Mouse (Mus musculus) heart, embryonic 10.5 days (tissue): ENCODE data around the gene Slc22a13. TPM values are rescaled to one million over a fixed set of nuclear protein-coding genes. Genes with fewer than 3 reads are reported as not detected.

Experiments used
- DNase-seq: peaks from one replicate; pipeline ENCODE4 v3.0.0-alpha.2; 2017; ENCODE audit warnings: low spot score
- H3K27ac ChIP-seq: fragments of 300-500 bp; sonication (generic); 2 replicates; pipeline ENCODE4 v1.5.1; 2016; ENCODE audit warnings: mild to moderate bottlenecking
- H3K27me3 ChIP-seq: fragments of 300-500 bp; sonication (generic); 2 replicates; pipeline ENCODE4 v1.6.1; 2016; ENCODE audit warnings: mild to moderate bottlenecking; ENCODE audit not compliant: poor library complexity, insufficient read depth, severe bottlenecking
- H3K36me3 ChIP-seq: fragments of 300-500 bp; sonication (generic); 2 replicates; pipeline ENCODE4 v1.6.1; 2016; ENCODE audit warnings: mild to moderate bottlenecking, moderate library complexity
- H3K4me1 ChIP-seq: fragments of 300-500 bp; sonication (generic); 2 replicates; pipeline ENCODE4 v1.6.1; 2016; ENCODE audit warnings: mild to moderate bottlenecking
- H3K4me3 ChIP-seq: fragments of 300-500 bp; sonication (generic); 2 replicates; pipeline ENCODE4 v1.5.1; 2016; ENCODE audit warnings: mild to moderate bottlenecking, moderate library complexity
- H3K9me3 ChIP-seq: fragments of 300-500 bp; sonication (generic); 2 replicates; pipeline ENCODE4 v1.6.1; 2016; ENCODE audit warnings: mild to moderate bottlenecking, moderate library complexity
- WGBS: fragments of 180-500 bp; shearing (Covaris S2); methylation state at CpG from one replicate; pipeline ENCODE4 v1.1.7; 2016; 5-methylcytosine and 5-hydroxymethylcytosine counted together
- polyA plus RNA-seq: library from polyadenylated mRNA; unstranded; fragments of >200 nt; fragmentation: Nextera tagmentation; extraction: Ambion mirVana; gene quantifications from 2 replicates; pipeline ENCODE4 v1.2.1, GENCODE M21; 2016

Slc22a13 gene
- polyA plus RNA-seq, 1 experiment from 2014 or later: not detected

DNA sequence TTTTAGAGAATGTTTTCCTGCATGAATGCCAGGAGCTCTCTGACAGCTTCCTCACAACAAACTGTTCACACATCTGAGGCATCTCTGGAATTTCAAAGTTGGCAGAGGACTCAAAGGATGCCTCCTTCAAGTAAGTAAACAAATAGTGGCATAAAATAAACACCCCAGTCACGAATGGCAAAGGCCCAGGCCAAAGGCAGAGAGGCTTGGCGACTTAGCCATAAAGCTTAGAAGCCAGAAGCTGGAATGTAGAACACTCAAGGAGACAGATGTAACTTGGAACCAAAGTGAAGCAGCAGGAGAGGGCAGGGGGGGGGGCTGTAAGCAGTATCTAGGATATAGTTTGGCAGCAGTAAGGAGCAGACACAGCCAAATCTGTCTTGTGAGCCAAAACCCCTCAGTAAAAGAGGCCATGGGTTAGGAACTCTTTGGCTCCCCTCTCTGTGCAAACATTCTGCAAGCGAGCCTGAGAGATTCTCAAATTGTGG is 27.6 kb downstream of the Slc22a13 start:
- WGBS: 37% methylated on average over 3 of the region's 3 CpGs
- Histone ChIP-seq H3K4me3 (no peak overlapping the region), H3K27me3 (no peaks in the 10 kb centered on the region; the same call in 1 of the 2 replicates), H3K36me3 (no peaks in the 10 kb centered on the region), H3K27ac (no peak overlapping the region), H3K9me3 (no peaks in the 10 kb centered on the region), H3K4me1 (peaks cover 13% of the 10 kb centered on the region; the same call in 1 of the 2 replicates)
- DNase-seq: no peak

- no peak for DNase-seq
- no peak overlapping the region for H3K27ac ChIP-seq
- peaks cover 13% of the 10 kb centered on the region; the same call in 1 of the 2 replicates for H3K4me1 ChIP-seq
- 84% methylated on average over 11 of the region's 11 CpGs for WGBS
- no peak overlapping the region for H3K4me3 ChIP-seq
- no peaks in the 10 kb centered on the region for H3K9me3 ChIP-seq
- H3K36me3 ChIP-seq: no peaks in the 10 kb centered on the region
- no peaks in the 10 kb centered on the region; the same call in 1 of the 2 replicates for H3K27me3 ChIP-seq
Observed at GRCm38 (mm10) chr9:119179292-119179691, 29.6 kb downstream of the Slc22a13 start.

DNA sequence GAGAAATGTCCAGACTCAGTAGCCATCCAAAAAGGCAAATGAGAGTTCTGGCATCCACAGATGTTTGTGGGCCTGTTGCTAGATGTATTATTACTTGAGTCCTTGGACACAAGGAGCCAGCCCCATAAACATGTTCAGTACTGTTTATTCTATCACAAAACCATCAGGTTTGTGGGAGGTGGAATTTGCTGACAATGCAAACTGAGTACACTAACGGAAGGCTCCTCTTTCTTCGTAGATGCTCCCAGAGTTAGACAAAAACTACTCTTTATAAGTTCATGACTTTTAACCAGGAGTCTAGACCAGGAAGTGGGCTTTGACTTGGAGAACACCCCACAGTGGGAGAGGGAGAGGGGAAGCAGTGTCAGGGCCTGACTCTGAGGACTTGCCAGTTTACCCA is 41.3 kb downstream of the Slc22a13 start:
- no peak for DNase-seq
- H3K4me3 ChIP-seq: no peak overlapping the region
- WGBS: 87% methylated on average over 2 of the region's 2 CpGs
- H3K9me3 ChIP-seq: no peaks in the 10 kb centered on the region
- no peaks in the 10 kb centered on the region; the same call in 1 of the 2 replicates for H3K27me3 ChIP-seq
- no peaks in the 10 kb centered on the region for H3K4me1 ChIP-seq
- no peaks in the 10 kb centered on the region for H3K36me3 ChIP-seq
- no peak overlapping the region for H3K27ac ChIP-seq

GRCm38 (mm10) chr9:119165548-119165947 is 43.4 kb downstream of the Slc22a13 start:
- Histone ChIP-seq H3K27ac (no peak overlapping the region), H3K4me3 (no peak overlapping the region), H3K4me1 (no peaks in the 10 kb centered on the region), H3K27me3 (no peaks in the 10 kb centered on the region), H3K36me3 (no peaks in the 10 kb centered on the region), H3K9me3 (no peaks in the 10 kb centered on the region)
- 90% methylated on average over 6 of the region's 6 CpGs for WGBS
- no peak for DNase-seq

DNA sequence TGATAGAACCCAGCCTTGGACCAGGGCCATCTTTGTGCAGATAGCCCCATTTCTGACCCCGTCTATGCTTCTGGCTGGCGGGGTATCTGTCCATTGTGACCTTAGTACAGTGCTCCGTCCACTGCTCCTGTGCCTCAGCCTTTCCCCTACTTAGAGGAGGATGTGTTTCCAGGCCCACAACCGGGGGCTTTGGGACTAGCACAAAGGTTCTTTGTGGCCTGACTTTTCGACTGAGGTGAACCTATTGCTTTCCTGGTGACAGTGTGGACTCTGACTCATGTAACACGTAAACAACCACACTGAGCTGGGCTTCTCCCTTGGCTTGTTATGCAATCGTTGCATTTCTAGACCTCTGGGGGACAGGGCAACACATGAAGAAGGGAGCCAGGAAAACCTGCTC is 44.2 kb downstream of the Slc22a13 start:
- DNase-seq: no peak
- H3K9me3 ChIP-seq: no peaks in the 10 kb centered on the region
- no peaks in the 10 kb centered on the region for H3K4me1 ChIP-seq
- WGBS: 74% methylated on average over 7 of the region's 7 CpGs
- H3K4me3 ChIP-seq: no peak overlapping the region
- no peak overlapping the region for H3K27ac ChIP-seq
- H3K27me3 ChIP-seq: no peaks in the 10 kb centered on the region
- H3K36me3 ChIP-seq: no peaks in the 10 kb centered on the region

DNA sequence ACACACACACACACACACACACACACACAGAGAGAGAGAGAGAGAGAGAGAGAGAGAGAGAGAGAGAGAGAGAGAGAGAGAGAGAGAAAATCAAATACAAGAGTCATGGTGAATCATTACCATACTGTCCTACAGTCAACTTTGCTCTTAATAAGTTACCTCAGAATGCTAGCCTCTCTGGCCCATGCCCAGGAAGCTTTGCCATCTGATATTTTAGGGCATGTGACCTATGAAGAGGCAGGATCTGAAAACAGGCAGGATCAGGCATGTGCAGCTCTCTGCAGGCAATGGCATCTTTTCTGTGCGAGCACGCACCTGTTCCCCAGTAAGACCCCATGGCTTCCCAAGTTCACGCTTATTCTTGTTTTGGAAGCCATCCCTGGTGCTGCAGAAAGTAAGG is 48.2 kb downstream of the Slc22a13 start:
- H3K4me1 ChIP-seq: peaks cover 5% of the 10 kb centered on the region; the same call in 1 of the 2 replicates
- no peaks in the 10 kb centered on the region for H3K36me3 ChIP-seq
- H3K9me3 ChIP-seq: no peaks in the 10 kb centered on the region
- no peak overlapping the region for H3K4me3 ChIP-seq
- peaks cover 18% of the 10 kb centered on the region for H3K27me3 ChIP-seq
- no peak for DNase-seq
- H3K27ac ChIP-seq: no peak overlapping the region
- WGBS: 83% methylated on average over 3 of the region's 3 CpGs

DNA sequence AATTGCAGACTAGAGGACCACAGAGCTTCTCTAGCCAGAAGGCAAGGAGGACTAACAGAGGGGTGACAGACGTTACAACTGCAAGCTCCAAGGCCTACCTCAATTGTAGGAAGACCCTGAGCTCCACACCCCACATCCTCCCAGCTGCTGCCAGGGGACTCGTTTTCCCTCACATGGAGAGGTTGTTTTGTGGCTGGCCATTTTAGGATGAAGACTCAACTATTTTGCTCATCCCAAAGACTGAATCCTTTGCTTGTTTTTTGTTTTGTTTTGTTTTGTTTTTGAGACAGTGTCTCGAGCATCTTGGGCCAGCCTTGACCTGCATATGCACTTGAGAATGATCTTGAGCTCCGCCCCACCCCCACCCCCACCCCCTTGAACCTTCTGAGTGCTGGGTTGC is 50.0 kb downstream of the Slc22a13 start, which contains the start of gene Gm47289:
TSS of gene Gm47289 (plus strand) at position 301 of the 400 bp plus-strand sequence.
- 42% methylated on average over 4 of the region's 4 CpGs for WGBS
- H3K4me1 ChIP-seq: peaks cover 5% of the 10 kb centered on the region; the same call in 1 of the 2 replicates
- no peaks in the 10 kb centered on the region for H3K9me3 ChIP-seq
- no peak for DNase-seq
- H3K27me3 ChIP-seq: peaks cover 33% of the 10 kb centered on the region
- no peak within 1 kb of the TSS for H3K27ac ChIP-seq
- no peaks in the 10 kb centered on the region for H3K36me3 ChIP-seq
- H3K4me3 ChIP-seq: no peak within 1 kb of the TSS

DNA sequence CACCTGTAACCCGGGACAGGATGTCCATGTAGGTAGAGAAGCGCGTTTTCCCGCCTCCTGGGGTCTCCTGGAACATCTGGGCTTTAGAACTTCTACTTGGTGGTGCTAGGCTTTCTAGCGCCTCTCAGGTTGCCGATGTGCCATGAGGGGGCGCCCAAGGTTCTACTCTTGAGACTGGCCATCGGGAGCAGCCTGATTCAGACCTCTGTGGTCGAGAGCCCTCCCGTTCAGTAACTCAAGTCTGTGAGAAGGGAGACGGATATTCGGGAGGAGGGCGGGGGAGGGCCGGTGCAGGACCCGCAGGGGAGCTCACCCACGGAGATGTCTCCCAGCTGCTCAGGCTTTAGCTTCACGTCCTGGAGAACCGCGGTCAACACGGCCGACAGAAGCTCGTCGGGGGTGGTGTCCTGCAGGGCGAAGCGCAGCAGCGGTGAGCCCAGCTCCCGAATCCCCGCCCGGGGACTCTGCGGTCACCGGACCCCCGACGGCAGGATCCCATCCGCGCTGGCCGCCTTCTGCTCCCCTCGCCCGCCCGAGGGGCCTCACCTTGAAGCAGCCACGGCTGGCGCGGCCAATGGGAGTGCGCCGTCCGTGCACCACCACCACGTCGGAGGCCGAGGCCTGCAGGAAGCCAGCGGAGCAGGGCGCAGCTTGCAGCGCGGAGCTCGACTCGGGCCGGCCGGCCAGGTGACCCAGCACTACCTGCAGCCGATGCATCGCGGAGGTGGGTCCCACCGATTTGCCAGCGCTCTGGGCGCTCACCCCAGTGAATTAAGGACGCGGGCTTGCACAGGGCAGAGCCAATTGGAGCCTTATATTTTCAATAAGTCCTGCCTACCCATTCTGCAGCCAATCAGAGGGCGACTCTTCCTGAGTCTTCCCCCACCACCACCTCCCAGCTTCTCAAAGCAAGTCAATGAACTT is 52.4 kb downstream of the Slc22a13 start, which contains the start of gene Acaa1b:
TSS of gene Acaa1b (minus strand) at position 816 of the 924 bp plus-strand sequence.
- DNase-seq: peak; percentile 88
- Histone ChIP-seq H3K27me3 (peaks cover 39% of the 10 kb centered on the region), H3K4me3 (peak within 1 kb of the TSS; percentile 66), H3K36me3 (no peaks in the 10 kb centered on the region), H3K27ac (no peak within 1 kb of the TSS), H3K9me3 (no peaks in the 10 kb centered on the region), H3K4me1 (peaks cover 5% of the 10 kb centered on the region; the same call in 1 of the 2 replicates)
- WGBS: under 1% methylated on average over 65 of the region's 65 CpGs

- DNase-seq: no peak
- H3K4me1 ChIP-seq: peaks cover 5% of the 10 kb centered on the region; the same call in 1 of the 2 replicates
- H3K27me3 ChIP-seq: peaks cover 39% of the 10 kb centered on the region
- H3K4me3 ChIP-seq: no peak overlapping the region
- H3K27ac ChIP-seq: no peak overlapping the region
- no peaks in the 10 kb centered on the region for H3K9me3 ChIP-seq
- 48% methylated on average over 7 of the region's 7 CpGs for WGBS
- no peaks in the 10 kb centered on the region for H3K36me3 ChIP-seq
Observed at GRCm38 (mm10) chr9:119155826-119156225, 53.1 kb downstream of the Slc22a13 start.

GRCm38 (mm10) chr9:119155416-119155815 is 53.5 kb downstream of the Slc22a13 start:
- H3K27ac ChIP-seq: no peak overlapping the region
- H3K36me3 ChIP-seq: no peaks in the 10 kb centered on the region
- H3K4me1 ChIP-seq: peaks cover 5% of the 10 kb centered on the region; the same call in 1 of the 2 replicates
- H3K4me3 ChIP-seq: no peak overlapping the region
- 72% methylated on average over 8 of the region's 8 CpGs for WGBS
- no peak for DNase-seq
- no peaks in the 10 kb centered on the region for H3K9me3 ChIP-seq
- peaks cover 42% of the 10 kb centered on the region for H3K27me3 ChIP-seq

DNA sequence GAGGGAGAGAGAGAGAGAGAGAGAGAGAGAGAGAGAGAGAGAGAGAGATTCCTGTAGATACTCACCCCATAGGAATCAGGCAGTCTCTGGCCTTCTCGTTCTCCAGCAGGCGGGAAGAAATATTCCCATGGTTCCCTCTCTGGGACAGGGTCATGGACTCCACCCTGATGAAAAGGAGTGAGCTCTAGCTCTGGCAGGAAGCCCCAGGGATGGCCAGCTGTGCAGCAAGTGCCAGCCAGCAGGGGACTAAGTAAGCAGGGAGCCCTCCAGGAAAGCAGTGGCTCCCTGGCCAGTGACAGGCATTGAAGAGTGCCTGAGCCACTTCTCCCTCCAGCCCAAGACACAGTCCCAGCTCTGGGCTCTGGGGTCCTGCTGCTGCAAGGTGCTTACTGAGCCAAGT is 57.1 kb downstream of the Slc22a13 start:
- Histone ChIP-seq H3K36me3 (no peaks in the 10 kb centered on the region), H3K4me1 (peaks cover 8% of the 10 kb centered on the region; the same call in 1 of the 2 replicates), H3K27ac (no peak overlapping the region), H3K9me3 (no peaks in the 10 kb centered on the region), H3K27me3 (peaks cover 39% of the 10 kb centered on the region), H3K4me3 (no peak overlapping the region)
- WGBS: 64% methylated on average over 2 of the region's 2 CpGs
- DNase-seq: no peak

DNA sequence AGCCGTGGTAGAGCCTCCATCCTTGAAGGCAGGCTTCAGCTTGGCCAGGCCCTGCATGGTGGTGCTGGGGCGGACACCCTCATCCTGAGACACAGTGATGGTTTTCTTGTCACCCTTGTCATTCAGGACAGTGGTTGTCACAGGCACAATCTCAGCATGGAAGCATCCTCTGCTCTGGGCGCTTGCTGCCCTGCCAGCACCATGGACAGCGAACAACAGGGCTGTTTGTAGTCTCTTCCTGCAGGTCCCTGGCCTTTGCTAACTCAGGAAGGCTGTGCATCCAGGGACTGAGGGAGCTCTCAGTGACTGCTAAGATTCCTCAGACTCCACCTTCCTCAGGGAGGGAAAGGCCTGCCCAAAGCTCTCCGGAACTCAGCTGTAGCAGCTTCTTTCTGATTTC is 59.3 kb downstream of the Slc22a13 start:
- peak; percentile 88 for DNase-seq
- H3K4me1 ChIP-seq: 0 out of 2 replicates have a peak, but pooled peaks cover 4% of the 10 kb centered on the region
- 23% methylated on average over 5 of the region's 5 CpGs for WGBS
- H3K9me3 ChIP-seq: no peaks in the 10 kb centered on the region
- H3K4me3 ChIP-seq: no peak overlapping the region
- H3K36me3 ChIP-seq: no peaks in the 10 kb centered on the region
- H3K27me3 ChIP-seq: peaks cover 24% of the 10 kb centered on the region; the same call in 1 of the 2 replicates
- no peak overlapping the region for H3K27ac ChIP-seq
